Mouse (Mus musculus): ENCODE measurements around the gene Hoxa9. TPM values are rescaled to one million over a fixed set of nuclear protein-coding genes. Genes with fewer than 3 reads are reported as not detected.

Hoxa9 gene
- total and polyA plus RNA-seq, 2 experiments: 0.10 TPM; not detected in 1

DNA sequence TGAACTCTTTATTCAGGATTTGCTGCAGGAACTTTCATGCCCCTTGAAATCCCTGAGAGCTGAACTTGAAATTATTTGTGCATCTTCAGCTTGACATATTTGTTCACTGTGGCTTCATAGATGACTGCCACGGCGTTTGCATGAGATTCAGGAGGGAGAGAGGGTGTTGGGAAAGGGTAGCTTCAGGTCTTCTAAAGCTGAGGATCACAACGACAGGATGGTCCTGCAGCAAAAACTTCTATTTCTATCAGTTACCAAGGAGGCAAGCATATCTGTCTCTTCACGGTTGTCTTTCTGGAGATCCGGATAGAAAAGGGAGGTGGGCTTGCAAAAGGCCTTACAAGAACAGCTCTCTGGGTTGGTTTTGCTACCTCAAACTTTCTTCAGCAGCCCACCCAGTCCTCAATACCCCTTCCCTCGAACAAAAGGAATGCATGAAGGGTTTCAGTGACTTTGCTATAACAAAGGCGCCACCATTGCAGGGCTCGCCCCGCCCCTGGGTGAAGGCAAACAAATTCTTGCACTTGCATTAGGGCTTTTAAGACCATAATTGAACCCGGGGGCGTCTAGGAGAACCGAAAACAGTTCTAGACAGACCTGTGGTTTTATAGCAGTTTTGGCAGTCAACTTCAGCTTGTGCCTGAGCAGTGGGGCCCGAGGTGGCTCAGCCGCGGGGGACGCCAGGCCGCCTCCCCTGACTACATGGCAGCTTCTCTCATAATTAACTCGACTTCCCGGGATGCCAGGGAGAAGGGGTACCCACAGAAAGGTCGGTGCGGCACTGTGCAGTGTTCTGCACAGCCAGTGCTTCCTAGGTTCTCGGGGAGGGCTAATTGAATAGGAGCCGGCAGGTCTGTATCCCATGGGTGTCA is 17.1 kb upstream of the Hoxa9 start:
- Histone ChIP-seq H3K36me3 (ENCODE audit: control insufficient read depth, insufficient read depth, low read length) (no peaks in the 10 kb centered on the region), H3K27me3 (ENCODE audit: control insufficient read depth, insufficient read depth, low read length) (peaks cover 66% of the 10 kb centered on the region), H3K79me2 (ENCODE audit: control insufficient read depth, insufficient read depth, low read length) (no peaks in the 10 kb centered on the region), H3K4me1 (ENCODE audit: control insufficient read depth, insufficient read depth, low read length) (no peaks in the 10 kb centered on the region), H3K27ac (replicated peaks; ENCODE audit: insufficient read depth, low read depth, low read length) (no peak overlapping the region), H3K4me3 (ENCODE audit: insufficient read depth, low read depth, low read length) (no peak overlapping the region), H3K9ac (ENCODE audit: low read depth, low read length) (no peak overlapping the region)
- 5% methylated on average over 23 of the region's 23 CpGs for WGBS
- TF ChIP-seq POLR2A (IDR thresholded peaks at IDR 0.05; ENCODE audit: extremely low read depth, insufficient read depth, low read length) (no peak), CTCF (IDR thresholded peaks at IDR 0.05; ENCODE audit: low read depth, low read length) (no peak)
- no peak for DNase-seq (ENCODE audit: extremely low read depth, low read depth, low spot score)

DNA sequence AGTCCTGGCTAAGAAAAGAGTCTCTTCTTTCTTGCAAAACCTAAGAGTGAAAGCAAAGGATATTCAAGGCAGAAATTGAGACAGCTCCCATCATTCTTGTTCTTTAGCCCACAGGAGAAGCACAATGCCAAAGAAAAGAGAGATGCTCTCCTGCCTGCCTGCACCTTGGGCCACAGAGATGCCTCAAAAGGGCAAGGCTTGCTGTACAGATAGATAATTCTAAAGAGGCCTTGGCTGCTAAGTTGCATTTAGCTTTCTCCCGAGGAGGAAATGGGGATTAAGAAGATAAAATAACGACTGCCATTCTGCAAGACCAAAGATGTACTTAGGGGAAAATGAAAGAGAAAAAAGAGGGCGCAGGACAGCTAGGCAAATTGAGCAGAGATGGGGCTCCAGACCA is 16.0 kb upstream of the Hoxa9 start:
- DNase-seq (ENCODE audit: extremely low read depth, low read depth, low spot score): no peak
- no peak overlapping the region for H3K9ac ChIP-seq (ENCODE audit: low read depth, low read length)
- TF ChIP-seq CTCF (IDR thresholded peaks at IDR 0.05; ENCODE audit: low read depth, low read length) (no peak), POLR2A (IDR thresholded peaks at IDR 0.05; ENCODE audit: extremely low read depth, insufficient read depth, low read length) (no peak)
- no peaks in the 10 kb centered on the region for H3K36me3 ChIP-seq (ENCODE audit: control insufficient read depth, insufficient read depth, low read length)
- no peak overlapping the region for H3K27ac ChIP-seq (replicated peaks; ENCODE audit: insufficient read depth, low read depth, low read length)
- H3K4me1 ChIP-seq (ENCODE audit: control insufficient read depth, insufficient read depth, low read length): no peaks in the 10 kb centered on the region
- H3K27me3 ChIP-seq (ENCODE audit: control insufficient read depth, insufficient read depth, low read length): peaks cover 64% of the 10 kb centered on the region
- H3K79me2 ChIP-seq (ENCODE audit: control insufficient read depth, insufficient read depth, low read length): no peaks in the 10 kb centered on the region
- H3K4me3 ChIP-seq (ENCODE audit: insufficient read depth, low read depth, low read length): no peak overlapping the region
- WGBS: 6% methylated on average over 3 of the region's 3 CpGs

DNA sequence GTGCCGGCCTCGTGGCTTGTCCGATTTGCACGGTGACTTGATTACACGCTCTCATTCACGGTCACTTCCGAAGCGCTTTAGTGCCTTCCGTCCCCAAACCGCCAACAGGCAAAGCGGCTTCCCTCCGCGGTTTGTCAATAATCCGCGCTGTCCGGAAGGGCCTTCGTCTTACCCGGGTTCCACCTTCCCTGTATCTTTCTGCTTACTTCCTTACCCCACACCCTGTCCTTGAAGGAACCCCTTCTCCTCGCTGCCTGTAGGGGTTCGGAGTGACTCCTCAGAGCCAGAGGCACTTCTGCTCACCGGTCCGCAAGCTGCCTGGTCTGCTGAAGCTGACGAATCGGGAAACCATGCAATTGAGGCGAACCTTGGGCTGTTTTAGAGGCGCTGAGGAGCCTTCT is 15.5 kb upstream of the Hoxa9 start:
- Histone ChIP-seq H3K4me1 (ENCODE audit: control insufficient read depth, insufficient read depth, low read length) (no peaks in the 10 kb centered on the region), H3K4me3 (ENCODE audit: insufficient read depth, low read depth, low read length) (no peak overlapping the region), H3K27ac (replicated peaks; ENCODE audit: insufficient read depth, low read depth, low read length) (no peak overlapping the region), H3K27me3 (ENCODE audit: control insufficient read depth, insufficient read depth, low read length) (peaks cover 62% of the 10 kb centered on the region), H3K79me2 (ENCODE audit: control insufficient read depth, insufficient read depth, low read length) (no peaks in the 10 kb centered on the region), H3K36me3 (ENCODE audit: control insufficient read depth, insufficient read depth, low read length) (no peaks in the 10 kb centered on the region), H3K9ac (ENCODE audit: low read depth, low read length) (no peak overlapping the region)
- TF ChIP-seq CTCF (IDR thresholded peaks at IDR 0.05; ENCODE audit: low read depth, low read length): no peak
- no peak for TF ChIP-seq POLR2A (IDR thresholded peaks at IDR 0.05; ENCODE audit: extremely low read depth, insufficient read depth, low read length)
- DNase-seq (ENCODE audit: extremely low read depth, low read depth, low spot score): no peak
- 3% methylated on average over 26 of the region's 26 CpGs for WGBS

DNA sequence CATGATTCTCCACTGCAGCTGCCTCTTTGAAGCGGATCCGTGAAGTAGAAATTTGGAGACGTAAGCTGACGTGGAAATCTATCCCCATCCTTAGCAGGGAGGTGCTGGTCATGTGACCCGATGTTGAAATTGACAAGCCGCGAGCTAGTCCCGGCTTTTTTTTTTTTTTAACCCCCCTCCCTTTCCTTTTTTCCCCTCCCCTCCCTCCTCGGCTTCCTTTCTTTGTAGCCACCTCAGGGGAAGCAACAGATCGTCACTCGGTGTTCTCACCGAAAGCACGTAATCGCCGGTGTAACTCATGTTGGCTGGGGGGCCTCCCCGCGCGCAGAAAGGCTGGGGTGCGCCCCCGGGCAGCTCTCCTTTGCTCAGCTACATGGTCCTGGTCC is 14.9 kb upstream of the Hoxa9 start, which contains the start of gene Hoxa11:
Gene Hoxa11 (minus strand): TSS at position 54 of the 386 bp plus-strand sequence.
- Histone ChIP-seq H3K79me2 (ENCODE audit: control insufficient read depth, insufficient read depth, low read length) (no peaks in the 10 kb centered on the region), H3K4me3 (ENCODE audit: insufficient read depth, low read depth, low read length) (no peak within 1 kb of the TSS), H3K27me3 (ENCODE audit: control insufficient read depth, insufficient read depth, low read length) (peaks cover 66% of the 10 kb centered on the region), H3K36me3 (ENCODE audit: control insufficient read depth, insufficient read depth, low read length) (no peaks in the 10 kb centered on the region), H3K9ac (ENCODE audit: low read depth, low read length) (no peak within 1 kb of the TSS), H3K4me1 (ENCODE audit: control insufficient read depth, insufficient read depth, low read length) (no peaks in the 10 kb centered on the region), H3K27ac (replicated peaks; ENCODE audit: insufficient read depth, low read depth, low read length) (no peak within 1 kb of the TSS)
- no peak for DNase-seq (ENCODE audit: extremely low read depth, low read depth, low spot score)
- WGBS: 6% methylated on average over 20 of the region's 20 CpGs
- TF ChIP-seq POLR2A (IDR thresholded peaks at IDR 0.05; ENCODE audit: extremely low read depth, insufficient read depth, low read length) (no peak), CTCF (IDR thresholded peaks at IDR 0.05; ENCODE audit: low read depth, low read length) (no peak)

DNA sequence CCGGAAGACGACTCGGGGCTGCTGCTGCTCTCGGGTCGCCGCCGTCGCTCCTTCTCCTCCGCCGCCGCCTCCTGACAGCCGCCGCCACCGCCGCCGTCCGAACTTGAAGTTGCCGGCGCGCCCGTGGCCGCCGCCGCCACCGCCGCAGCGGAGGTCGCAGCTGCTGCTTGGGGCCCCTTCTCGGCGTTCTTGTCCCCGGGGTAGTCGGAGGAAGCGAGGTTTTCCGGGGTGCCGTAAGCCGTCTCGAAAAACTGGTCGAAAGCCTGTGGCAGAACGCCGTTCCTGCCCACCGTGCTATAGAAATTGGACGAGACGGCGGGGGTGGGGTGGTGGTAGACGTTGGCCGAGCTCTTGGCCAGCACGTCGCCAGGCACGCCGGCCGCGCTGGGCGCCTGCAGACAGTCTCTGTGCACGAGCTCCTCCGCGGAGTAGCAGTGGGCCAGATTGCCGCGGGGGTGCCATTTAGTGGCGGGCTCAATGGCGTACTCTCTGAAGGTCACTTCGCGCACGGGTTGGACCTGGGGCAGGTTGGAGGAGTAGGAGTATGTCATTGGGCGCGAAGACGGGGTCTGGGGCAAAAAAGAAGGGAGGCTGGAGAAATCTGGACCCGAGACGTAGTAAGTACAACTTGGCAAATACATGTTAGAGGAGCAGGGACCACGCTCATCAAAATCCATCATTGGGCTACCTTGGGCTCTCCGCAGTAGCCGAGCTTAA is 14.3 kb upstream of the Hoxa9 start:
- TF ChIP-seq POLR2A (IDR thresholded peaks at IDR 0.05; ENCODE audit: extremely low read depth, insufficient read depth, low read length): no peak
- no peak for TF ChIP-seq CTCF (IDR thresholded peaks at IDR 0.05; ENCODE audit: low read depth, low read length)
- Histone ChIP-seq H3K27me3 (ENCODE audit: control insufficient read depth, insufficient read depth, low read length) (peaks cover 69% of the 10 kb centered on the region), H3K4me3 (ENCODE audit: insufficient read depth, low read depth, low read length) (no peak overlapping the region), H3K79me2 (ENCODE audit: control insufficient read depth, insufficient read depth, low read length) (no peaks in the 10 kb centered on the region), H3K4me1 (ENCODE audit: control insufficient read depth, insufficient read depth, low read length) (no peaks in the 10 kb centered on the region), H3K9ac (ENCODE audit: low read depth, low read length) (no peak overlapping the region), H3K27ac (replicated peaks; ENCODE audit: insufficient read depth, low read depth, low read length) (no peak overlapping the region), H3K36me3 (ENCODE audit: control insufficient read depth, insufficient read depth, low read length) (no peaks in the 10 kb centered on the region)
- DNase-seq (ENCODE audit: extremely low read depth, low read depth, low spot score): no peak
- WGBS: 5% methylated on average over 71 of the region's 71 CpGs

Measured in liver, adult 2 months (tissue).